Mouse (Mus musculus) heart, adult 2 months (tissue): Measurements from ENCODE around the gene Adgrd1.

Source experiments
- CTCF ChIP-seq: fragments of 200-600 bp; IDR thresholded peaks from 2 replicates; pipeline ENCODE4 v1.8.1; 2022; ENCODE audit warnings: antibody characterized with exemption, mild to moderate bottlenecking, moderate library complexity
- POLR2A ChIP-seq: fragments of 200-500 bp; IDR thresholded peaks from 2 replicates; pipeline ENCODE4 v1.6.1; 2011; ENCODE audit warnings: mild to moderate bottlenecking, low read depth, low read length, control low read depth; ENCODE audit not compliant: insufficient read depth

- TF ChIP-seq POLR2A (no peak), CTCF (no peak)
Observed at GRCm38 (mm10) chr5:129190077-129190476, 93.5 kb downstream of the Adgrd1 start.
